Comparison of ENCODE assay signal across 8 mouse cellular contexts in genomic region chr10:127338930-127339682, GRCm38 (mm10). TPM values are rescaled to one million over a fixed set of nuclear protein-coding genes. Genes with fewer than 3 reads are reported as not detected.
DNase-seq lines count a peak whose midpoint lies in the region; ATAC-seq and TF ChIP-seq lines count a peak whose summit lies in the region.

No protein-coding gene starts in this region.

- H3K27ac ChIP-seq in heart, embryonic 12.5 days (ENCODE audit: poor library complexity, severe bottlenecking) = no peak overlapping the region
- H3K27ac ChIP-seq in kidney, postnatal 0 days = peak overlapping the region; percentile 89
- no peak overlapping the region for H3K27ac ChIP-seq in liver, embryonic 12.5 days
- peak overlapping the region; percentile 95 for H3K27ac ChIP-seq in stomach, embryonic 15.5 days

- no peaks in the 10 kb centered on the region for H3K9me3 ChIP-seq in heart, embryonic 12.5 days (replicated peaks)
- H3K9me3 ChIP-seq in kidney, postnatal 0 days (replicated peaks; ENCODE audit: low read length) = no peaks in the 10 kb centered on the region
- no peaks in the 10 kb centered on the region for H3K9me3 ChIP-seq in liver, embryonic 12.5 days (replicated peaks)
- no peaks in the 10 kb centered on the region for H3K9me3 ChIP-seq in stomach, embryonic 15.5 days

- peak overlapping the region; percentile 92 for H3K4me2 ChIP-seq in heart, embryonic 12.5 days
- peak overlapping the region; percentile 86 for H3K4me2 ChIP-seq in kidney, postnatal 0 days (ENCODE audit: low read length)
- peak overlapping the region; percentile 68 for H3K4me2 ChIP-seq in liver, embryonic 12.5 days
- peak overlapping the region; percentile 93 for H3K4me2 ChIP-seq in stomach, embryonic 15.5 days

- ATAC-seq in erythroid progenitor cell, adult 5-6 weeks (replicated peaks; ENCODE audit: low FRiP score, poor library complexity, severe bottlenecking) = peak; percentile 87
- peak; percentile 68 for ATAC-seq in heart, embryonic 12.5 days (ENCODE audit: insufficient number of reproducible peaks, low FRiP score)
- peak; percentile 66 for ATAC-seq in kidney, postnatal 0 days (replicated peaks; ENCODE audit: low FRiP score, low read depth)
- ATAC-seq in liver, embryonic 12.5 days = peak; percentile 67
- ATAC-seq in stomach, embryonic 15.5 days (ENCODE audit: insufficient read depth, low FRiP score, low read depth) = peak; percentile 74

- peaks cover 50% of the 10 kb centered on the region for H3K27me3 ChIP-seq in heart, embryonic 12.5 days (replicated peaks)
- 0 out of 2 replicates have a peak, but pooled peaks cover 7% of the 10 kb centered on the region for H3K27me3 ChIP-seq in kidney, postnatal 0 days (ENCODE audit: insufficient read depth, low read length)
- H3K27me3 ChIP-seq in liver, embryonic 12.5 days (replicated peaks) = peaks cover 80% of the 10 kb centered on the region
- peaks cover 10% of the 10 kb centered on the region for H3K27me3 ChIP-seq in stomach, embryonic 15.5 days (replicated peaks)

- peaks cover 32% of the 10 kb centered on the region for H3K4me1 ChIP-seq in heart, embryonic 12.5 days (replicated peaks)
- H3K4me1 ChIP-seq in kidney, postnatal 0 days (replicated peaks; ENCODE audit: insufficient read depth, low read length) = peaks cover 7% of the 10 kb centered on the region; the same call in 1 of the 2 replicates
- peaks cover 40% of the 10 kb centered on the region for H3K4me1 ChIP-seq in liver, embryonic 12.5 days
- peaks cover 15% of the 10 kb centered on the region; the same call in 1 of the 2 replicates for H3K4me1 ChIP-seq in stomach, embryonic 15.5 days

- H3K36me3 ChIP-seq in heart, embryonic 12.5 days = no peaks in the 10 kb centered on the region
- no peaks in the 10 kb centered on the region for H3K36me3 ChIP-seq in kidney, postnatal 0 days (ENCODE audit: insufficient read depth, low read length)
- no peaks in the 10 kb centered on the region for H3K36me3 ChIP-seq in liver, embryonic 12.5 days
- no peaks in the 10 kb centered on the region for H3K36me3 ChIP-seq in stomach, embryonic 15.5 days

- WGBS in heart, embryonic 12.5 days = under 1% methylated on average over 31 of the region's 31 CpGs
- WGBS in kidney, postnatal 0 days = under 1% methylated on average over 31 of the region's 31 CpGs
- 1% methylated on average over 31 of the region's 31 CpGs for WGBS in liver, embryonic 12.5 days (ENCODE audit: insufficient replicate concordance)
- WGBS in stomach, embryonic 15.5 days = under 1% methylated on average over 31 of the region's 31 CpGs

- peak overlapping the region; percentile 48 for H3K4me3 ChIP-seq in heart, embryonic 12.5 days
- peak overlapping the region; percentile 47 for H3K4me3 ChIP-seq in kidney, postnatal 0 days (replicated peaks; ENCODE audit: low read depth, low read length)
- peak overlapping the region; percentile 46 for H3K4me3 ChIP-seq in liver, embryonic 12.5 days
- peak overlapping the region; percentile 54 for H3K4me3 ChIP-seq in stomach, embryonic 15.5 days (replicated peaks)

- peak overlapping the region; percentile 58 for H3K9ac ChIP-seq in heart, embryonic 12.5 days
- H3K9ac ChIP-seq in kidney, postnatal 0 days (ENCODE audit: low read depth, low read length) = peak overlapping the region; percentile 50
- peak overlapping the region; percentile 33; the same call in 1 of the 2 replicates for H3K9ac ChIP-seq in liver, embryonic 12.5 days
- H3K9ac ChIP-seq in stomach, embryonic 15.5 days = peak overlapping the region; percentile 25; the same call in 1 of the 2 replicates

- DNase-seq in CD4-positive, CD25-positive, alpha-beta regulatory T cell, adult 2 months (ENCODE audit: low read depth, low spot score) = peak; percentile 94
- DNase-seq in brain, embryonic 18.5 days (ENCODE audit: low read depth, low spot score) = peak; percentile 69
- DNase-seq in kidney, postnatal 0 days (ENCODE audit: low spot score) = peak; percentile 97
- peak; percentile 85 to 87 for DNase-seq in natural killer cell, adult 2 months (ENCODE audit: low spot score in 2 of 2)

- peak; percentile 96 for TF ChIP-seq CTCF in kidney, postnatal 0 days (IDR thresholded peaks at IDR 0.05; ENCODE audit: low read depth)

RNA-seq across cellular contexts. Expression of gene Gli1, which starts 2.7 kb away (rescaled TPM):
- not detected in 2 replicates for total RNA-seq in erythroid progenitor cell, adult 5-6 weeks (2015; ENCODE audit: low replicate concordance)
- not detected in 2 replicates for total RNA-seq in erythroid progenitor cell, adult 5-6 weeks (2017; ENCODE audit: low replicate concordance)
- 0.31 and 0.41 TPM in 2 replicates for polyA plus RNA-seq in heart, embryonic 12.5 days (2016; fragmentation: Nextera tagmentation; extraction: Ambion mirVana)
- polyA plus RNA-seq in kidney, postnatal 0 days (2015; fragmentation: Nextera tagmentation; extraction: Ambion mirVana) = 3.3 and 4.1 TPM in 2 replicates
- polyA plus RNA-seq in liver, embryonic 12.5 days (2016; fragmentation: Nextera tagmentation; extraction: Ambion mirVana) = 0.94 and 1.1 TPM in 2 replicates
- 9.1 and 10.1 TPM in 2 replicates for polyA plus RNA-seq in stomach, embryonic 15.5 days (2015; fragmentation: Nextera tagmentation; extraction: Ambion mirVana)

RNA-seq across cellular contexts. Expression of gene Inhbe, which starts 15.1 kb away (rescaled TPM):
- not detected in 2 replicates for total RNA-seq in erythroid progenitor cell, adult 5-6 weeks (2015; ENCODE audit: low replicate concordance)
- not detected in 2 replicates for total RNA-seq in erythroid progenitor cell, adult 5-6 weeks (2017; ENCODE audit: low replicate concordance)
- not detected in 2 replicates for polyA plus RNA-seq in heart, embryonic 12.5 days (2016; fragmentation: Nextera tagmentation; extraction: Ambion mirVana)
- not detected in 2 replicates for polyA plus RNA-seq in kidney, postnatal 0 days (2015; fragmentation: Nextera tagmentation; extraction: Ambion mirVana)
- 0.10 and 0.16 TPM in 2 replicates for polyA plus RNA-seq in liver, embryonic 12.5 days (2016; fragmentation: Nextera tagmentation; extraction: Ambion mirVana)
- 0.05 TPM in 1 of 2 replicates, not detected in the other for polyA plus RNA-seq in stomach, embryonic 15.5 days (2015; fragmentation: Nextera tagmentation; extraction: Ambion mirVana)

RNA-seq across cellular contexts. Expression of gene Arhgap9, which starts 17.3 kb away (rescaled TPM):
- total RNA-seq in erythroid progenitor cell, adult 5-6 weeks (2015; ENCODE audit: low replicate concordance) = 18.0 and 18.9 TPM in 2 replicates
- 6.4 and 15.4 TPM in 2 replicates for total RNA-seq in erythroid progenitor cell, adult 5-6 weeks (2017; ENCODE audit: low replicate concordance)
- polyA plus RNA-seq in heart, embryonic 12.5 days (2016; fragmentation: Nextera tagmentation; extraction: Ambion mirVana) = 0.89 and 1.8 TPM in 2 replicates
- polyA plus RNA-seq in kidney, postnatal 0 days (2015; fragmentation: Nextera tagmentation; extraction: Ambion mirVana) = 3.7 and 3.8 TPM in 2 replicates
- 15.9 and 16.9 TPM in 2 replicates for polyA plus RNA-seq in liver, embryonic 12.5 days (2016; fragmentation: Nextera tagmentation; extraction: Ambion mirVana)
- 5.6 and 6.3 TPM in 2 replicates for polyA plus RNA-seq in stomach, embryonic 15.5 days (2015; fragmentation: Nextera tagmentation; extraction: Ambion mirVana)

RNA-seq across cellular contexts. Expression of gene Mars, which starts 27.5 kb away (rescaled TPM):
- total RNA-seq in erythroid progenitor cell, adult 5-6 weeks (2015; ENCODE audit: low replicate concordance) = 68.5 and 80.9 TPM in 2 replicates
- total RNA-seq in erythroid progenitor cell, adult 5-6 weeks (2017; ENCODE audit: low replicate concordance) = 86.0 and 98.9 TPM in 2 replicates
- 107 and 110 TPM in 2 replicates for polyA plus RNA-seq in heart, embryonic 12.5 days (2016; fragmentation: Nextera tagmentation; extraction: Ambion mirVana)
- polyA plus RNA-seq in kidney, postnatal 0 days (2015; fragmentation: Nextera tagmentation; extraction: Ambion mirVana) = 99.1 and 103 TPM in 2 replicates
- 192 and 193 TPM in 2 replicates for polyA plus RNA-seq in liver, embryonic 12.5 days (2016; fragmentation: Nextera tagmentation; extraction: Ambion mirVana)
- 109 and 110 TPM in 2 replicates for polyA plus RNA-seq in stomach, embryonic 15.5 days (2015; fragmentation: Nextera tagmentation; extraction: Ambion mirVana)

RNA-seq across cellular contexts. Expression of gene Inhbc, which starts 31.1 kb away (rescaled TPM):
- not detected in 2 replicates for total RNA-seq in erythroid progenitor cell, adult 5-6 weeks (2015; ENCODE audit: low replicate concordance)
- total RNA-seq in erythroid progenitor cell, adult 5-6 weeks (2017; ENCODE audit: low replicate concordance) = not detected in 2 replicates
- polyA plus RNA-seq in heart, embryonic 12.5 days (2016; fragmentation: Nextera tagmentation; extraction: Ambion mirVana) = not detected in 2 replicates
- 0.14 and 0.23 TPM in 2 replicates for polyA plus RNA-seq in kidney, postnatal 0 days (2015; fragmentation: Nextera tagmentation; extraction: Ambion mirVana)
- 1.1 and 1.5 TPM in 2 replicates for polyA plus RNA-seq in liver, embryonic 12.5 days (2016; fragmentation: Nextera tagmentation; extraction: Ambion mirVana)
- 0.27 TPM in 2 replicates for polyA plus RNA-seq in stomach, embryonic 15.5 days (2015; fragmentation: Nextera tagmentation; extraction: Ambion mirVana)

Comparison
In these comparisons a context has a peak if more than half of its experiments do, and no peak if none do; other contexts are left out.
1. H3K27ac ChIP-seq: peak in kidney, postnatal 0 days (single experiment) and stomach, embryonic 15.5 days (single experiment); none in heart, embryonic 12.5 days (single experiment) and liver, embryonic 12.5 days (single experiment).
2. Peak in every context shown above with its lines, with median percentiles within 50 percentile points of each other: DNase-seq, ATAC-seq, H3K4me2 ChIP-seq, H3K4me3 ChIP-seq and H3K9ac ChIP-seq.